Comparison of ENCODE assay signal across 32 mouse cellular contexts in genomic region chr11:79151874-79152273, GRCm38 (mm10).
"Had no signal": no experiment of that assay in that cellular context is flagged by ENCODE, and none has a peak within 500 bp of the region (broad histone marks: within the 10 kb centered on the region; RNA-seq: fewer than 3 reads in every experiment).

No protein-coding gene starts in this region.

- ATAC-seq: hindbrain, embryonic 16.5 days; hindbrain, postnatal 0 days; inflammation-experienced regulatory T-cells, adult 6 months had no signal

- DNase-seq: heart, postnatal 10 days; heart, postnatal 14 days; heart, postnatal 36 days; heart, postnatal 4 days; kidney, adult 11 months; kidney, adult 18-20 months; kidney, adult 2 months; kidney, adult 8-10 months; kidney, adult 9 months; kidney, postnatal 10 days; kidney, postnatal 14 days; kidney, postnatal 25 days; kidney, postnatal 36 days; kidney, postnatal 4 days; layer of hippocampus, adult 9-11 months; layer of hippocampus, postnatal 36 days had no signal

- H3K27ac ChIP-seq: heart, embryonic 13.5 days; heart, embryonic 15.5 days; hindbrain, embryonic 10.5 days; hindbrain, embryonic 12.5 days; hindbrain, embryonic 14.5 days; hindbrain, embryonic 15.5 days; hindbrain, postnatal 0 days; intestine, embryonic 15.5 days; kidney, postnatal 0 days; layer of hippocampus, adult 2 months; left cerebral cortex, adult 2 months had no signal

- H3K4me2 ChIP-seq: heart, embryonic 11.5 days; heart, embryonic 12.5 days; heart, embryonic 13.5 days; heart, embryonic 15.5 days; hindbrain, embryonic 12.5 days; hindbrain, embryonic 14.5 days; hindbrain, embryonic 15.5 days; intestine, embryonic 15.5 days; kidney, embryonic 15.5 days had no signal

- H3K4me1 ChIP-seq: hindbrain, embryonic 10.5 days; hindbrain, embryonic 12.5 days; hindbrain, embryonic 15.5 days; kidney, embryonic 15.5 days had no signal

- H3K36me3 ChIP-seq: heart, embryonic 12.5 days; heart, embryonic 13.5 days; heart, embryonic 15.5 days; hindbrain, embryonic 10.5 days; hindbrain, embryonic 12.5 days; hindbrain, embryonic 15.5 days; intestine, embryonic 15.5 days; kidney, embryonic 15.5 days had no signal

- H3K27me3 ChIP-seq: heart, embryonic 12.5 days; heart, embryonic 13.5 days; heart, embryonic 15.5 days; hindbrain, embryonic 12.5 days; hindbrain, embryonic 15.5 days; intestine, embryonic 15.5 days had no signal

- H3K9me3 ChIP-seq: heart, embryonic 12.5 days; heart, embryonic 13.5 days; heart, embryonic 15.5 days; hindbrain, embryonic 10.5 days; hindbrain, embryonic 12.5 days; hindbrain, embryonic 15.5 days; intestine, embryonic 15.5 days; kidney, embryonic 15.5 days had no signal

- H3K4me3 ChIP-seq: heart, embryonic 12.5 days; heart, embryonic 13.5 days; heart, embryonic 15.5 days; hindbrain, embryonic 10.5 days; hindbrain, embryonic 12.5 days; hindbrain, embryonic 15.5 days; intestine, embryonic 15.5 days; kidney, embryonic 15.5 days; layer of hippocampus, adult 2 months; left cerebral cortex, adult 2 months had no signal

- H3K9ac ChIP-seq: heart, embryonic 12.5 days; heart, embryonic 13.5 days; heart, embryonic 15.5 days; hindbrain, embryonic 12.5 days; hindbrain, embryonic 14.5 days; hindbrain, embryonic 15.5 days; intestine, embryonic 15.5 days; kidney, embryonic 15.5 days had no signal
